Mouse (Mus musculus): ENCODE measurements at regions not wholly inside any gene's neighbourhood (a gene's known extent, or its start where the extent isn't known, plus 50 kb on each side); places are given as distances from the start of the nearest gene placed in this dataset.

DNA sequence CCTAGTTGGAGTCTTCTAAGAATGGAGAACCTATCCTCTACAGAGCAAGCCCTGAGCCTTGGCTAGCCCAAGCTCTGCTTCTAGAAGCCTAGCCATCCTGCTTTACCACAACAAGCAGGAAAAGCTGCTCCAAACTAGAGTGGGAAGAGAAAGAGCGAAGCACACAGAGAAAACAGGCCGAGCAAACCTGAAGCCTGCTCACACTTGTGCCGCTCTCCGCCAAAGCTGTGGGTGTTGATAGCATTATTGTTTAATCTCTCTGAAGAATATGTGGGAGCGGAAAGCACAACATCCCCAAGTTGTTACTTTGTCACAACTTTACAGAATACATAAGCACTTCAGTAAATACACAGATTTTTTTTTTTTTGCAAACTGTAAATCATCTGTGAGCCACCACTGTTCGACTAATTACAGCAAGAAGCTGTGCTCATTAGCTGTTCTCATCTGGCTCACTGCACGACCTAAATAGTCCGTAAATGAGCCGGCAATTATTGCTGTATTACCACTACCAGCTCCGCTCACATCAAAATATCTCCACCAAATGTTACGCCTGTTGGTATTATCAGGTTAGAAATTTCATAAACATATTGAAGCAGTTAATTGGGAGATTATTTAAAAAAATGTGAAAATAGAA lies 224.6 kb upstream of the Prkd1 start:
- TF ChIP-seq CTCF (IDR thresholded peaks at IDR 0.05; ENCODE audit: borderline replicate concordance, extremely low read depth, insufficient read depth, insufficient read length), result no peak
- no peak for TF ChIP-seq POLR2A (IDR thresholded peaks at IDR 0.05; ENCODE audit: borderline replicate concordance, extremely low read depth, insufficient read depth, insufficient read length, poor library complexity, severe bottlenecking)

All from brain, embryonic 14.5 days (tissue).